Mouse (Mus musculus) liver, embryonic 16.5 days (tissue): ENCODE results near the gene Aifm3. TPM values are rescaled to one million over a fixed set of nuclear protein-coding genes. Genes with fewer than 3 reads are reported as not detected.
"Not testable (repeated sequence)": the region's sequence is repeated elsewhere in the genome, so short reads cannot be mapped to it uniquely, and the experiment has no call there.

ENCODE experiments used
- ATAC-seq: fragments of 200-750 bp; cut with Nextera tagmentation; 2 replicates; pipeline ENCODE4 v1.8.0; 2017; ENCODE audit warnings: low read depth, mild to moderate bottlenecking, moderate number of reproducible peaks, moderate library complexity
- H3K27ac ChIP-seq: fragments of 300-500 bp; sonication (generic); 2 replicates; pipeline ENCODE4 v1.5.1; 2014; ENCODE audit warnings: mild to moderate bottlenecking, low read length
- H3K27me3 ChIP-seq: fragments of 300-500 bp; sonication (generic); 2 replicates; pipeline ENCODE4 v1.6.1; 2014; ENCODE audit warnings: low read depth, low read length, mixed read lengths; ENCODE audit not compliant: control insufficient read depth, insufficient read depth
- H3K36me3 ChIP-seq: fragments of 300-500 bp; sonication (generic); 2 replicates; pipeline ENCODE4 v1.6.1; 2014; ENCODE audit warnings: mild to moderate bottlenecking; ENCODE audit not compliant: control insufficient read depth, insufficient read depth
- H3K4me1 ChIP-seq: fragments of 300-500 bp; sonication (generic); 2 replicates; pipeline ENCODE4 v1.6.1; 2014; ENCODE audit warnings: low read depth, low read length, mixed read lengths; ENCODE audit not compliant: control insufficient read depth
- H3K4me2 ChIP-seq: fragments of 300-500 bp; sonication (generic); 2 replicates; pipeline ENCODE4 v1.6.1; 2014; ENCODE audit warnings: low read depth, low read length, mixed read lengths
- H3K4me3 ChIP-seq: fragments of 300-500 bp; sonication (generic); 2 replicates; pipeline ENCODE4 v1.5.1; 2014; ENCODE audit warnings: low read depth, mild to moderate bottlenecking, low read length
- H3K9ac ChIP-seq: fragments of 300-500 bp; sonication (generic); 2 replicates; pipeline ENCODE4 v1.6.1; 2014; ENCODE audit warnings: low read depth, low read length
- H3K9me3 ChIP-seq: fragments of 300-500 bp; sonication (generic); replicated peaks from 2 replicates; pipeline ENCODE4 v1.6.1; 2016; ENCODE audit warnings: low read length; ENCODE audit not compliant: control insufficient read depth
- WGBS: fragments of 180-500 bp; shearing (Covaris S2); extraction: QIAGEN DNeasy Blood & Tissue Kit; methylation state at CpG from one replicate; pipeline ENCODE4 v1.1.7; 2014; ENCODE audit not compliant: insufficient replicate concordance; 5-methylcytosine and 5-hydroxymethylcytosine counted together
- polyA plus RNA-seq: library from polyadenylated mRNA; unstranded; fragments of >200 nt; fragmentation: Nextera tagmentation; extraction: Ambion mirVana; gene quantifications from 2 replicates; pipeline ENCODE4 v1.2.1, GENCODE M21; 2015

Gene Aifm3
- polyA plus RNA-seq, 1 experiment from 2014 or later, result 6.3 TPM

GRCm38 (mm10) chr16:17491896-17492561 is 2.6 kb downstream of the Aifm3 start:
- Histone ChIP-seq H3K4me2 (no peak overlapping the region), H3K9ac (no peak overlapping the region), H3K4me3 (no peak overlapping the region), H3K27me3 (peaks cover 13% of the 10 kb centered on the region), H3K9me3 (no peaks in the 10 kb centered on the region), H3K36me3 (no peaks in the 10 kb centered on the region; the same call in 1 of the 2 replicates), H3K27ac (no peak overlapping the region), H3K4me1 (peaks cover 13% of the 10 kb centered on the region)
- WGBS, result 45% methylated on average over 5 of the region's 5 CpGs
- ATAC-seq, result no peak

GRCm38 (mm10) chr16:17496499-17497305 is 7.3 kb downstream of the Aifm3 start:
- Histone ChIP-seq H3K9me3 (no peaks in the 10 kb centered on the region), H3K9ac (no peak overlapping the region), H3K27me3 (no peaks in the 10 kb centered on the region), H3K27ac (no peak overlapping the region), H3K4me1 (no peaks in the 10 kb centered on the region), H3K4me2 (no peak overlapping the region), H3K4me3 (no peak overlapping the region), H3K36me3 (no peaks in the 10 kb centered on the region)
- ATAC-seq, result no peak
- WGBS, result 56% methylated on average over 2 of the region's 2 CpGs

GRCm38 (mm10) chr16:17499249-17499883 is 10.0 kb downstream of the Aifm3 start:
- Histone ChIP-seq H3K4me3 (no peak overlapping the region), H3K9me3 (no peaks in the 10 kb centered on the region), H3K27me3 (peaks cover 2% of the 10 kb centered on the region; the same call in 1 of the 2 replicates), H3K4me1 (no peaks in the 10 kb centered on the region), H3K27ac (no peak overlapping the region), H3K36me3 (no peaks in the 10 kb centered on the region), H3K9ac (no peak overlapping the region), H3K4me2 (no peak overlapping the region)
- ATAC-seq, result no peak
- 50% methylated on average over 10 of the region's 10 CpGs for WGBS

- no peaks in the 10 kb centered on the region for H3K9me3 ChIP-seq
- no peaks in the 10 kb centered on the region for H3K36me3 ChIP-seq
- H3K4me1 ChIP-seq, result no peaks in the 10 kb centered on the region
- no peak overlapping the region for H3K4me3 ChIP-seq
- 56% methylated on average over 4 of the region's 4 CpGs for WGBS
- no peak overlapping the region for H3K27ac ChIP-seq
- H3K27me3 ChIP-seq, result peaks cover 2% of the 10 kb centered on the region; the same call in 1 of the 2 replicates
- no peak overlapping the region for H3K4me2 ChIP-seq
- H3K9ac ChIP-seq, result no peak overlapping the region
- no peak for ATAC-seq
Observed at GRCm38 (mm10) chr16:17502681-17503080, 13.3 kb downstream of the Aifm3 start.

GRCm38 (mm10) chr16:17507018-17507552 is 17.7 kb downstream of the Aifm3 start:
- no peak overlapping the region for H3K4me3 ChIP-seq
- H3K4me2 ChIP-seq, result no peak overlapping the region
- H3K27me3 ChIP-seq, result peaks cover 2% of the 10 kb centered on the region; the same call in 1 of the 2 replicates
- H3K27ac ChIP-seq, result no peak overlapping the region
- peaks cover 18% of the 10 kb centered on the region for H3K4me1 ChIP-seq
- no peaks in the 10 kb centered on the region for H3K9me3 ChIP-seq
- no peak overlapping the region for H3K9ac ChIP-seq
- 73% methylated on average over 5 of the region's 5 CpGs for WGBS
- no peaks in the 10 kb centered on the region for H3K36me3 ChIP-seq
- no peak for ATAC-seq

- H3K9ac ChIP-seq, result peak overlapping the region; percentile 85
- peak overlapping the region; percentile 88 for H3K4me2 ChIP-seq
- H3K4me1 ChIP-seq, result peaks cover 20% of the 10 kb centered on the region
- ATAC-seq, H3K9me3 ChIP-seq, H3K36me3 ChIP-seq, H3K27me3 ChIP-seq: not testable (repeated sequence)
- peak overlapping the region; percentile 93 for H3K27ac ChIP-seq
- WGBS, result 14% methylated on average over 3 of the region's 3 CpGs
- peak overlapping the region; percentile 87 for H3K4me3 ChIP-seq
Observed at GRCm38 (mm10) chr16:17508031-17508430, 18.6 kb downstream of the Aifm3 start.

GRCm38 (mm10) chr16:17508546-17509239 is 19.3 kb downstream of the Aifm3 start, which contains the start of gene Lztr1:
TSS of gene Lztr1 (plus strand) at chr16:17508688.
- Histone ChIP-seq H3K36me3 (peaks cover 7% of the 10 kb centered on the region), H3K4me3 (peak within 1 kb of the TSS; percentile 87), H3K27me3 (no peaks in the 10 kb centered on the region), H3K9ac (peak within 1 kb of the TSS; percentile 85), H3K9me3 (no peaks in the 10 kb centered on the region), H3K27ac (peak within 1 kb of the TSS; percentile 93), H3K4me2 (peak within 1 kb of the TSS; percentile 88), H3K4me1 (peaks cover 20% of the 10 kb centered on the region)
- under 1% methylated on average over 49 of the region's 50 CpGs for WGBS
- ATAC-seq, result peak; percentile 96

GRCm38 (mm10) chr16:17509240-17509597 is 19.8 kb downstream of the Aifm3 start:
- no peaks in the 10 kb centered on the region for H3K9me3 ChIP-seq
- peak overlapping the region; percentile 87 for H3K4me3 ChIP-seq
- WGBS, result 6% methylated on average over 9 of the region's 9 CpGs
- peak overlapping the region; percentile 85 for H3K9ac ChIP-seq
- H3K4me2 ChIP-seq, result peak overlapping the region; percentile 88
- H3K36me3 ChIP-seq, result peaks cover 10% of the 10 kb centered on the region
- H3K4me1 ChIP-seq, result peaks cover 20% of the 10 kb centered on the region
- H3K27me3 ChIP-seq, result no peaks in the 10 kb centered on the region
- H3K27ac ChIP-seq, result peak overlapping the region; percentile 93
- ATAC-seq, result no peak
